Mouse (Mus musculus): ENCODE measurements around the gene Myo1f. TPM values are rescaled to one million over a fixed set of nuclear protein-coding genes. Genes with fewer than 3 reads are reported as not detected.
A peak's percentile ranks its signal among the peaks of the same experiment; 100 is the strongest.

Gene Myo1f
- 24.4 and 28.6 TPM in 2 replicates for polyA plus RNA-seq (2012; rRNA removed)

GRCm38 (mm10) chr17:33555223-33555855 lies at the start of gene Myo1f:
Myo1f (plus strand) TSS chr17:33555707.
- 3% methylated on average over 6 of the region's 6 CpGs for WGBS
- peaks cover 11% of the 10 kb centered on the region; the same call in 1 of the 2 replicates for H3K4me1 ChIP-seq (ENCODE audit: control insufficient read depth, insufficient read depth, insufficient read length)
- peaks cover 6% of the 10 kb centered on the region for H3K36me3 ChIP-seq (ENCODE audit: control insufficient read depth, insufficient read depth, low read length)
- H3K27me3 ChIP-seq (ENCODE audit: control insufficient read depth, insufficient read depth, low read length) = no peaks in the 10 kb centered on the region
- DNase-seq (ENCODE audit: low read depth in 1 of 2, low spot score in 2 of 2) = peak; percentile 45 to 70
- peak within 1 kb of the TSS; percentile 37 for H3K4me3 ChIP-seq (ENCODE audit: extremely low read depth, insufficient read depth, insufficient read length)
- TF ChIP-seq POLR2A (IDR thresholded peaks at IDR 0.05; ENCODE audit: low read depth, low read length) (peak; percentile 33; the same call in 1 of the 2 replicates), CTCF (IDR thresholded peaks at IDR 0.05; ENCODE audit: extremely low read depth, insufficient read depth, insufficient read length, insufficient replicate concordance) (no peak)
- peak within 1 kb of the TSS; percentile 46 for H3K27ac ChIP-seq (ENCODE audit: insufficient read depth, low read length)

- Histone ChIP-seq H3K27ac (ENCODE audit: insufficient read depth, low read length) (no peak overlapping the region), H3K4me1 (ENCODE audit: control insufficient read depth, insufficient read depth, insufficient read length) (no peaks in the 10 kb centered on the region), H3K36me3 (ENCODE audit: control insufficient read depth, insufficient read depth, low read length) (no peaks in the 10 kb centered on the region), H3K4me3 (ENCODE audit: extremely low read depth, insufficient read depth, insufficient read length) (no peak overlapping the region), H3K27me3 (ENCODE audit: control insufficient read depth, insufficient read depth, low read length) (no peaks in the 10 kb centered on the region)
- WGBS = 85% methylated on average over 1 of the region's 1 CpGs
- no peak for TF ChIP-seq POLR2A (IDR thresholded peaks at IDR 0.05; ENCODE audit: low read depth, low read length)
- TF ChIP-seq CTCF (IDR thresholded peaks at IDR 0.05; ENCODE audit: extremely low read depth, insufficient read depth, insufficient read length, insufficient replicate concordance) = no peak
- no peak for DNase-seq (ENCODE audit: low read depth in 1 of 2, low spot score in 2 of 2)
These were observed 47.1 kb upstream of the Myo1f start for GRCm38 (mm10) chr17:33508386-33508785.

DNA sequence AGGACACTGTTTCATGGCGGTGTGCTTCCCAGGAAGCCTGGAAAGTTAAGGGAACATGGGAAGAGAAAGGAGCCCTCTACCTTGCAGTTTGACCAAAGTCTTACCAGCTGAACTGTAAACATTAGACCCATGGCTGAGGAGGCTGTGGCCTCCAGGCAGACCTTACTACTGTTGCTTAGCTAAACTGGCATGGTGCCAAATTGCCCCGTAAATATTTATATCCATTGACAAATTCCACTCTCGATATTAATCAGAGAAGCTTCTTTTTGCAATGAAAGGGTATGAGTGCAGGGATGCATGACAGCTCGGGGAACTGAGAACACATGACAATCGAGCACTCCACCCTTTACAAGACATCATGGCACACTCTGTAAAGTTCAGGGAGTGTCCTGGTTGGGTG lies 45.3 kb upstream of the Myo1f start:
- DNase-seq (ENCODE audit: low read depth in 1 of 2, low spot score in 2 of 2) = no peak
- no peaks in the 10 kb centered on the region for H3K27me3 ChIP-seq (ENCODE audit: control insufficient read depth, insufficient read depth, low read length)
- H3K27ac ChIP-seq (ENCODE audit: insufficient read depth, low read length) = no peak overlapping the region
- WGBS = 80% methylated on average over 5 of the region's 5 CpGs
- H3K4me3 ChIP-seq (ENCODE audit: extremely low read depth, insufficient read depth, insufficient read length) = no peak overlapping the region
- no peaks in the 10 kb centered on the region for H3K4me1 ChIP-seq (ENCODE audit: control insufficient read depth, insufficient read depth, insufficient read length)
- no peaks in the 10 kb centered on the region for H3K36me3 ChIP-seq (ENCODE audit: control insufficient read depth, insufficient read depth, low read length)
- TF ChIP-seq CTCF (IDR thresholded peaks at IDR 0.05; ENCODE audit: extremely low read depth, insufficient read depth, insufficient read length, insufficient replicate concordance) = no peak
- no peak for TF ChIP-seq POLR2A (IDR thresholded peaks at IDR 0.05; ENCODE audit: low read depth, low read length)

- TF ChIP-seq CTCF (IDR thresholded peaks at IDR 0.05; ENCODE audit: extremely low read depth, insufficient read depth, insufficient read length, insufficient replicate concordance) (no peak), POLR2A (IDR thresholded peaks at IDR 0.05; ENCODE audit: low read depth, low read length) (no peak)
- no peaks in the 10 kb centered on the region for H3K4me1 ChIP-seq (ENCODE audit: control insufficient read depth, insufficient read depth, insufficient read length)
- H3K4me3 ChIP-seq (ENCODE audit: extremely low read depth, insufficient read depth, insufficient read length) = no peak overlapping the region
- DNase-seq (ENCODE audit: low read depth in 1 of 2, low spot score in 2 of 2) = no peak
- WGBS = 74% methylated on average over 2 of the region's 2 CpGs
- no peak overlapping the region for H3K27ac ChIP-seq (ENCODE audit: insufficient read depth, low read length)
- no peaks in the 10 kb centered on the region for H3K27me3 ChIP-seq (ENCODE audit: control insufficient read depth, insufficient read depth, low read length)
- no peaks in the 10 kb centered on the region for H3K36me3 ChIP-seq (ENCODE audit: control insufficient read depth, insufficient read depth, low read length)
These were observed 42.8 kb upstream of the Myo1f start for GRCm38 (mm10) chr17:33512441-33513415.

GRCm38 (mm10) chr17:33513874-33514273 lies 41.6 kb upstream of the Myo1f start:
- Histone ChIP-seq H3K4me1 (ENCODE audit: control insufficient read depth, insufficient read depth, insufficient read length) (no peaks in the 10 kb centered on the region), H3K27ac (ENCODE audit: insufficient read depth, low read length) (no peak overlapping the region), H3K36me3 (ENCODE audit: control insufficient read depth, insufficient read depth, low read length) (no peaks in the 10 kb centered on the region), H3K27me3 (ENCODE audit: control insufficient read depth, insufficient read depth, low read length) (no peaks in the 10 kb centered on the region), H3K4me3 (ENCODE audit: extremely low read depth, insufficient read depth, insufficient read length) (no peak overlapping the region)
- TF ChIP-seq CTCF (IDR thresholded peaks at IDR 0.05; ENCODE audit: extremely low read depth, insufficient read depth, insufficient read length, insufficient replicate concordance) = no peak
- TF ChIP-seq POLR2A (IDR thresholded peaks at IDR 0.05; ENCODE audit: low read depth, low read length) = no peak
- 91% methylated on average over 5 of the region's 5 CpGs for WGBS
- DNase-seq (ENCODE audit: low read depth in 1 of 2, low spot score in 2 of 2) = no peak

GRCm38 (mm10) chr17:33520366-33520765 lies 35.1 kb upstream of the Myo1f start:
- WGBS = 57% methylated on average over 1 of the region's 1 CpGs
- no peaks in the 10 kb centered on the region for H3K27me3 ChIP-seq (ENCODE audit: control insufficient read depth, insufficient read depth, low read length)
- no peak overlapping the region for H3K4me3 ChIP-seq (ENCODE audit: extremely low read depth, insufficient read depth, insufficient read length)
- H3K36me3 ChIP-seq (ENCODE audit: control insufficient read depth, insufficient read depth, low read length) = no peaks in the 10 kb centered on the region
- DNase-seq (ENCODE audit: low read depth in 1 of 2, low spot score in 2 of 2) = no peak
- H3K4me1 ChIP-seq (ENCODE audit: control insufficient read depth, insufficient read depth, insufficient read length) = peaks cover 3% of the 10 kb centered on the region; the same call in 1 of the 2 replicates
- H3K27ac ChIP-seq (ENCODE audit: insufficient read depth, low read length) = no peak overlapping the region
- TF ChIP-seq POLR2A (IDR thresholded peaks at IDR 0.05; ENCODE audit: low read depth, low read length) (no peak), CTCF (IDR thresholded peaks at IDR 0.05; ENCODE audit: extremely low read depth, insufficient read depth, insufficient read length, insufficient replicate concordance) (no peak)
